Mouse (Mus musculus): ENCODE measurements around the gene Olfr1037. TPM values are rescaled to one million over a fixed set of nuclear protein-coding genes. Genes with fewer than 3 reads are reported as not detected.

Olfr1037 gene
- polyA plus RNA-seq (2015; fragmentation: Nextera tagmentation; extraction: Ambion mirVana), result not detected in 2 replicates

GRCm38 (mm10) chr2:86087285-86087684 is at the start of gene Olfr1037:
TSS of gene Olfr1037 (minus strand) at chr2:86087385.

DNA sequence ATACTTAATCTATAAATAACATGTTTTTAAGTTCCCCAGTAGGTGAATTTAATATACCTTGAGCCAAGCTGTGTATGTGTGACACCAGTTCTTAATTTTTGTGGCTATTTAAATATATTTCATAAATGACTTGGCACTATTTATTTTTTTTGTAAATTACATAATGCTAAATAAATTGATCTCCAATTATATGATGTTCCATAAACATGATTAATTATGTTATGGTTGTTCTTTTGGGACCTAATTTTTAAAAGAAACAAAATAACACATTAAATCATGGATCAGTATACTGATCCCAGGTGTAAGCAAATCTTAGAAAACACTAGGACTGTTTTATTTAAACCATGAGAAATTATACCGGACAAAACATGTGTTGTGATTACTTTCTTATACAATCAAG is 48.6 kb upstream of the Olfr1037 start, which contains the start of gene Olfr1039:
Olfr1039 (minus strand) TSS at position 101 of the 400 bp plus-strand sequence.

GRCm38 (mm10) chr2:86073692-86074091 is 13.5 kb downstream of the Olfr1037 start, which contains the start of gene Olfr1036:
TSS of gene Olfr1036 (plus strand) at chr2:86073992.

DNA sequence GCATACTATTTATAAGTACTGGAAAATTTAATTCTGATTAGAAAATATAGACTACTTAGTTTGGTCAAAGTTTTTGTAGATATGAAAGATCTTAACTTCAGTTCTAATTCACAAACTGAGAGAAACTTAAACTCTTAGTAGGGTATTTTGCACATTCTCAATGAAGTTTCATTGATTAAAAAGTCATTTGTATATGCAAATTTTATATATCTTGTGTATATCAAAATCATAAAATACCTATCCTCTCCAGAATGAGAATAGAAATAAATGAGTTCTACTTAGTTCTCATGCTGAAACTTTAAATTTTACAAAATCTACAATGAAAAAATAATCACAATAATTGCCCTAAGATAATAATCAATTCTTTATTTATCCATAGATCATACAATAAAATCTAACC is 41.6 kb downstream of the Olfr1037 start, which contains the start of gene Olfr1034:
Olfr1034 (plus strand) TSS at position 301 of the 400 bp plus-strand sequence.

Other genes starting within 250 kb of the Olfr1037 start
- gene Olfr1019, start 241.9 kb downstream of the Olfr1037 start, polyA plus RNA-seq (2015; fragmentation: Nextera tagmentation; extraction: Ambion mirVana), result not detected in 2 replicates
- not detected in 2 replicates for gene Olfr1020, start 240.4 kb downstream of the Olfr1037 start, polyA plus RNA-seq (2015; fragmentation: Nextera tagmentation; extraction: Ambion mirVana)
- gene Olfr1022, start 218.8 kb downstream of the Olfr1037 start, polyA plus RNA-seq (2015; fragmentation: Nextera tagmentation; extraction: Ambion mirVana), result not detected in 2 replicates
- not detected in 2 replicates for gene Olfr1023, start 201.7 kb downstream of the Olfr1037 start, polyA plus RNA-seq (2015; fragmentation: Nextera tagmentation; extraction: Ambion mirVana)
- gene Olfr1024, start 182.3 kb downstream of the Olfr1037 start, polyA plus RNA-seq (2015; fragmentation: Nextera tagmentation; extraction: Ambion mirVana), result not detected in 2 replicates
- 0.13 TPM in 1 of 2 replicates, not detected in the other for gene Olfr1025-ps1, start 172.2 kb downstream of the Olfr1037 start, polyA plus RNA-seq (2015; fragmentation: Nextera tagmentation; extraction: Ambion mirVana)
- gene Olfr1026, start 165.8 kb downstream of the Olfr1037 start, polyA plus RNA-seq (2015; fragmentation: Nextera tagmentation; extraction: Ambion mirVana), result not detected in 2 replicates
- gene Olfr1028, start 136.9 kb downstream of the Olfr1037 start, polyA plus RNA-seq (2015; fragmentation: Nextera tagmentation; extraction: Ambion mirVana), result not detected in 2 replicates
- not detected in 2 replicates for gene Olfr1029, start 113.5 kb downstream of the Olfr1037 start, polyA plus RNA-seq (2015; fragmentation: Nextera tagmentation; extraction: Ambion mirVana)
- not detected in 2 replicates for gene Olfr1030, start 108.1 kb downstream of the Olfr1037 start, polyA plus RNA-seq (2015; fragmentation: Nextera tagmentation; extraction: Ambion mirVana)
- gene Olfr1031, start 97.1 kb downstream of the Olfr1037 start, polyA plus RNA-seq (2015; fragmentation: Nextera tagmentation; extraction: Ambion mirVana), result not detected in 2 replicates
- not detected in 2 replicates for gene Olfr1032, start 81.8 kb downstream of the Olfr1037 start, polyA plus RNA-seq (2015; fragmentation: Nextera tagmentation; extraction: Ambion mirVana)
- gene Olfr1033, start 66.8 kb downstream of the Olfr1037 start, polyA plus RNA-seq (2015; fragmentation: Nextera tagmentation; extraction: Ambion mirVana), result 6.6 and 7.4 TPM in 2 replicates
- 0.05 and 0.08 TPM in 2 replicates for gene Olfr1034, start 41.5 kb downstream of the Olfr1037 start, polyA plus RNA-seq (2015; fragmentation: Nextera tagmentation; extraction: Ambion mirVana)
- gene Olfr1036, start 13.4 kb downstream of the Olfr1037 start, polyA plus RNA-seq (2015; fragmentation: Nextera tagmentation; extraction: Ambion mirVana), result not detected in 2 replicates
- not detected in 2 replicates for gene Olfr1039, start 48.5 kb upstream of the Olfr1037 start, polyA plus RNA-seq (2015; fragmentation: Nextera tagmentation; extraction: Ambion mirVana)
- gene Olfr1040, start 59.3 kb upstream of the Olfr1037 start, polyA plus RNA-seq (2015; fragmentation: Nextera tagmentation; extraction: Ambion mirVana), result not detected in 2 replicates
- 0.08 TPM in 1 of 2 replicates, not detected in the other for gene Olfr1042, start 74.5 kb upstream of the Olfr1037 start, polyA plus RNA-seq (2015; fragmentation: Nextera tagmentation; extraction: Ambion mirVana)
- gene Olfr1043, start 80.1 kb upstream of the Olfr1037 start, polyA plus RNA-seq (2015; fragmentation: Nextera tagmentation; extraction: Ambion mirVana), result not detected in 2 replicates
- gene Olfr1044, start 90.4 kb upstream of the Olfr1037 start, polyA plus RNA-seq (2015; fragmentation: Nextera tagmentation; extraction: Ambion mirVana), result not detected in 2 replicates
- gene Olfr52, start 98.3 kb upstream of the Olfr1037 start, polyA plus RNA-seq (2015; fragmentation: Nextera tagmentation; extraction: Ambion mirVana), result not detected in 2 replicates
- not detected in 2 replicates for gene Olfr1045, start 115.6 kb upstream of the Olfr1037 start, polyA plus RNA-seq (2015; fragmentation: Nextera tagmentation; extraction: Ambion mirVana)
- gene Olfr1046, start 131.9 kb upstream of the Olfr1037 start, polyA plus RNA-seq (2015; fragmentation: Nextera tagmentation; extraction: Ambion mirVana), result not detected in 2 replicates
- not detected in 2 replicates for gene Olfr1047, start 144.0 kb upstream of the Olfr1037 start, polyA plus RNA-seq (2015; fragmentation: Nextera tagmentation; extraction: Ambion mirVana)
- gene Olfr1048, start 152.9 kb upstream of the Olfr1037 start, polyA plus RNA-seq (2015; fragmentation: Nextera tagmentation; extraction: Ambion mirVana), result not detected in 2 replicates
- gene Olfr1049, start 170.9 kb upstream of the Olfr1037 start, polyA plus RNA-seq (2015; fragmentation: Nextera tagmentation; extraction: Ambion mirVana), result not detected in 2 replicates
- gene Olfr1051, start 191.7 kb upstream of the Olfr1037 start, polyA plus RNA-seq (2015; fragmentation: Nextera tagmentation; extraction: Ambion mirVana), result not detected in 2 replicates
- not detected in 2 replicates for gene Olfr1052, start 205.1 kb upstream of the Olfr1037 start, polyA plus RNA-seq (2015; fragmentation: Nextera tagmentation; extraction: Ambion mirVana)
- not detected in 2 replicates for gene Olfr1053, start 227.9 kb upstream of the Olfr1037 start, polyA plus RNA-seq (2015; fragmentation: Nextera tagmentation; extraction: Ambion mirVana)
- gene Olfr1054, start 248.0 kb upstream of the Olfr1037 start, polyA plus RNA-seq (2015; fragmentation: Nextera tagmentation; extraction: Ambion mirVana), result not detected in 2 replicates